Mouse (Mus musculus): Measurements from ENCODE around the gene Zkscan6. TPM values are rescaled to one million over a fixed set of nuclear protein-coding genes. Genes with fewer than 3 reads are reported as not detected.

Zkscan6 gene
- 7.8 and 10.2 TPM in 2 replicates for polyA plus RNA-seq (2012; rRNA removed)

GRCm38 (mm10) chr11:65806909-65807504, at the start of gene Zkscan6:
Gene Zkscan6 (plus strand): TSS chr11:65807175.

GRCm38 (mm10) chr11:65788154-65788553, 18.8 kb upstream of the Zkscan6 start, which contains the start of gene Map2k4:
Gene Map2k4 (minus strand): TSS chr11:65788297.

Other genes with a start within 250 kb of the Zkscan6 start
- gene Map2k4, start 18.9 kb upstream of the Zkscan6 start, polyA plus RNA-seq (2012; rRNA removed), result 27.9 and 54.6 TPM in 2 replicates

Data from central nervous system, embryonic 11.5 days (tissue).